Mouse (Mus musculus) c-Kit-positive CD71-positive TER-119-positive erythroid progenitor cells, embryonic 14.5 days (primary cell): ENCODE measurements around the gene Nrxn2.
A peak's percentile ranks its signal among the peaks of the same experiment; 100 is the strongest.

ENCODE experiments used
- DNase-seq: peaks from one replicate; pipeline ENCODE4 v3.0.0-alpha.2; 2013; ENCODE audit warnings: low spot score

The Nrxn2 gene

GRCm38 (mm10) chr19:6392743-6393393 is 25.7 kb upstream of the Nrxn2 start:
- DNase-seq: no peak

GRCm38 (mm10) chr19:6393637-6394036 is 24.9 kb upstream of the Nrxn2 start:
- no peak for DNase-seq

DNA sequence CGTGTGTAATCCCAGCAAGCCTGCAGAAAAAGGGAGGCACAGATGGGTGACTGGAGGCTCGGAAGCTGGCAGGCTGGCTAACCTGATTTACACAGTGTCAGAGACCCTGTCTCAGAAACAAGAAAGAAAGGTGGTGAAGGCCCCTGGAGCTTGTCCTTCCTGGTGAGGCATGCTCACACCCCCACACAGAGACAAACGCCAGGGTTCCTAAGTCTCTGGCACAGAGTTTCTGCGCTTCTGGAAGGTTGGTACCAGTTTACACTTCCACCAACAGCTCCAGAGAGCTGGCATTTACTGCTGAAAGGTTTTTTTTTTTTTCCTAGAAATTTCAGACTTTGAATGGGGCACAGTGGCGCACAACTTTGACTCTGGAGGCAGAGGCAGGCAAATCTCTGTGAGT is 22.3 kb upstream of the Nrxn2 start:
- no peak for DNase-seq

DNA sequence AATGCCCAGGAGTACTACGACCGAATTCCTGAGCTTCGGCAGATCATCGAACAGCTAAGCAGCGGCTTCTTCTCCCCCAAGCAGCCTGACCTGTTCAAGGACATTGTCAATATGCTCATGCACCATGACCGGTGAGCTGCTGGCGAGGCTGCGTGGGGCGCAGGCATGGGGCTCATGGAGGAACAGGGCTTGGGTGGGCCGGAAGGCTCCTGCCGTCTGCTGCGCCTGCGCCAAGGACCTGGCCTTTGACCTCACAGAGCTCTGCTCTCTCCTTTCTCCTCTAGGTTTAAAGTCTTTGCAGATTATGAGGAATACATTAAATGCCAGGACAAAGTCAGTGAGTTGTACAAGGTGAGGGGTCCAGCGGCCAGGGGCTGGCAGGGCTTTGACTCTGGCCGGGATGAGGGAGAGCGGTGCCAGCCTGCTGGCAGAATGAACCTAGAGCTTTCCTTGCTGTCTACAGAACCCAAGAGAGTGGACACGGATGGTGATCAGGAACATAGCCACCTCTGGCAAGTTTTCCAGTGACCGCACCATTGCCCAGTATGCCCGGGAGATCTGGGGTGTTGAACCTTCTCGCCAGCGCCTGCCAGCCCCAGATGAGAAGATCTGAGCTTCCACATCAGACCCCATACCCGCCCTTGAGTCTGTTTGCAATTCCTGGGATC is 20.8 kb upstream of the Nrxn2 start:
- no peak for DNase-seq

DNA sequence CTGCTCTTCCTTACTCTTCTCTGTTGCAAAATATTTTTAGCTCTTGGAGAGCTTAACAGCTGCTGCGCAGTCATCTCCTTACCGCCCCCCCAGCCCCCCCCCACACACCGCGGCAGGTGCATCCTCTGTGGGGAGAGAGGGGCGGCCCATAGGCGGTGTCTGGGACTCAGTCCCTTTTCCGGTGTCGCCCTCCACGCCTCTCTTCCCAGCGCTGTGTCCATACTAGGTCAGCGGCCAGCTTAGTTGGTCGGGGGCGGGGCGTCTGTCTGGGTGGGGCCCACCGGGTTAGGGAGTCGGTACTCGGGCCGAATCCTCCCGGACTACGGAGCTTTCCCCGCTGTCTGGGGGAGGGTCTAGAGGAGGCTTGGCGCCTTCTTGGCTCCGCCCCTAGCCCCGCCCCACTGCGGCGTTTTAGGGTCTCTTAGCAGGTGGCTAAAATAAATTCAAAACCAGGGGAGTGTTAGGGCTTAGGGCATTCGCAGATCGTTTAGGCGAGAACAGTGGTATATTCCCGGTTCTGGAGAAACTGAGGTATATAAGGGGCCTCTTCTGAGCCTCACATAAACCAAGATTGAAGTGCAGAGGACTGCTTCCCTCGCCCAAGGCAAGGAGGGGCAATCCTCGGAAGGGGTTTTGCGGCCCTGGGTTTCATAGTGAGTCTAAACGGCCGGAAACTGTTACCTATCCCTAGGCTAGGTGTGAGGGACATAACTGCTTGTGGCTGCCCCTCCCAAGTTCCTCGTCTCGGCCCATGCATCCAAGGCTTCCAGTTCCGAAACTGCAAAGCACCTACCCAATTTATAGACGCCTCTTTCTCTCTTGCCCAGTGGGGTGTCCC is 19.9 kb upstream of the Nrxn2 start:
- DNase-seq: no peak

DNA sequence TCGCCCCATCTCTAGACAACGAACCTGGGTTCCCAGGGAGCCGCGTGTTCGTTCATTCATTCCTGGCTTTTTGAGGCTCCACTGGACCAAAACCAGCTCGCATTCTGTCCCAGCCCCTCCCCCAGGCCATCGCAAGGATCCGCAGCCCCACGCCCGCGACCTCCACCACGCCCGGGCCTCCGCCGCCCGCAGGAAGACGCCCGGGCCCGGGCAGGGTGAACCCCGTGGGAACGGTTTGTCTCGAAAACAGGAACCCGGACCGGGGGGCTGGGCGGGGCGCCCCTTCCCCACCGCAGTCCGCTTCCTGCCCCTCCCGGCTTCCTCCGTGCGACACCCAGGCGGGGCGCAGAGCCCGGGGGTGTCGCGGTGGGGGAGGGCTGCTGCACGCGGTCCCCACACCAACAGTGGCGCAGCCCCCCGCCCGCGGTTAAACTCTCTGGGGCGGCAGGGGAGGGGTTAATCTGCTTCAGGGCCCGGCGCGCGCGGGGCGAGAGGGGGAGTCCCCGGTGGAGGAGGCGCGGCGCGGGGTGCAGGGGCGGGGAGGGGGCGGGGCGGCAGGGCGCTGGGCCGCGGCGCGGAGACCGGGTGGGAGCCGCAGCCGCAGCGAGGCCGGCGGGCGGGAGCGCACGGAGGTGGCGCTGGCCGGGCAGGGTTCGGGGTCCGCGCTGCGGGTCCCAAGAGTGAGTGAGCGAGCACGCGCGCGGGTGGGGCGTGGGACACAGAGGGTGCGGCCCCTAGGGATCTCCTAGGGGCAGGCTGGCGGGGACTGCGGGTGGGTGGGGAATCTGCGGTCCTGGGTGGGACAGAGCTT is 19.0 kb upstream of the Nrxn2 start, which contains the start of gene Rasgrp2:
Rasgrp2 (plus strand) TSS at position 56 of the 811 bp plus-strand sequence.
- no peak for DNase-seq

- DNase-seq: no peak
These were observed 18.1 kb upstream of the Nrxn2 start for GRCm38 (mm10) chr19:6400096-6401086.

GRCm38 (mm10) chr19:6401131-6401815 is 17.3 kb upstream of the Nrxn2 start:
- peak; percentile 53 for DNase-seq

DNA sequence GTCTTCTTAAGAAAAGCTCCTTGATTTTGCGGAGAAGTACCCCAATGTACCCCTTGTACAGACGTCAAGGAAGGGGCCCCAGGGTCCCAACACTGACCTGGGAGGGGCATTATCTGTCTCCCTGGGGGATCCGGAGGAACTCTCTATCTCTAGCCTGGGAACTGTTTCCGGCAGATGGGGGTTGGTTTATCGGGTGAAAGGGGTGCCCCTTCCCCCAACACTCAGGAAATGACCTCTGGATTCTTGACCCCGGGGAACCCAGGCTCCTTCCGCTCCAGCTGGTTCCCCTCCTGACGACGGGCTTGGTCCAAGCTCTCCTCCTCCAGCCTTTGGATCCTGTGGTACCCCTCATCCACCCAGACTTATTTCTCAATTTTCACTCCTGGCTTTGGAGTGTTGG is 16.6 kb upstream of the Nrxn2 start:
- DNase-seq: no peak

DNA sequence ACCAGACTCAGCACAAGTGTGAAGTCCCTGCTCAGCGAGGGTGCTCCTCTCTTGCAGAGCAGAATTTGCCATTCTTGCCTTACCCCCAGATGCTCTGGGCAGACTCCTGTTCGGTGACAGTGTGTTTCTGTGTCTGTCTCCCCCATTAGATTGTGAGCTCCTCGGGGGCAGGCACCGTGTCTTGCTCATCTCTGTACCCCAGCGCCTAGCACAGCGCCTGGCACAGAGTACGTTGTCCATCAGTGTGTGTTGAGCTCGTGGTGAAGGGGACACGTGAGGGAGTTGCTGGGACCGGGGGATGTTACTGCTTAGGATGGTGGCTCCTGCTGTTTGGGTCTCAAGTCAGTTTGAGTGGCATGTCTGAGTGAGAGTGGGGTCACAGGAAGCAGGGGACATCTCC is 14.7 kb upstream of the Nrxn2 start:
- DNase-seq: no peak

DNA sequence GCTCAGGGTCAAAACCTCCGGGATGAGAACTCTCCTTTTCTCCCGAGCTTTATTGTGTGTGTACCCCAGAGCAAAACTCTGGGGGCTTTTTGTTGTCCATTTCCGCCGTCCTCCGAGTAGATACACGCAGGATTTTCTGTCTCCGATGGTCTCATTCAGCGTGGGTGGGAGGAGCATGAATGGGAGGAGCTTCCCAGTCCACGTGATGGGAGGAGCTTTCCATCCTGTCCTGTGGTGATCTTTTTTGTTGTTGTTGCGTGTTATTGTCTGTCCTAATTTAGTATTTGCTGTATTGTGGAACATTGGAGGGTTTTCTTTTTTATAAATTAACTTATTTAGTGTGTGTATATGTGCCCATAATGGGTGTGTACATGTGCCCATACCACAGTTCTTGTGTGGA is 13.1 kb upstream of the Nrxn2 start:
- DNase-seq: no peak

GRCm38 (mm10) chr19:6407109-6407508 is 11.4 kb upstream of the Nrxn2 start:
- DNase-seq: no peak

- no peak for DNase-seq
These were observed 10.6 kb upstream of the Nrxn2 start for GRCm38 (mm10) chr19:6407816-6408510.

GRCm38 (mm10) chr19:6408749-6409148 is 9.8 kb upstream of the Nrxn2 start:
- no peak for DNase-seq

DNA sequence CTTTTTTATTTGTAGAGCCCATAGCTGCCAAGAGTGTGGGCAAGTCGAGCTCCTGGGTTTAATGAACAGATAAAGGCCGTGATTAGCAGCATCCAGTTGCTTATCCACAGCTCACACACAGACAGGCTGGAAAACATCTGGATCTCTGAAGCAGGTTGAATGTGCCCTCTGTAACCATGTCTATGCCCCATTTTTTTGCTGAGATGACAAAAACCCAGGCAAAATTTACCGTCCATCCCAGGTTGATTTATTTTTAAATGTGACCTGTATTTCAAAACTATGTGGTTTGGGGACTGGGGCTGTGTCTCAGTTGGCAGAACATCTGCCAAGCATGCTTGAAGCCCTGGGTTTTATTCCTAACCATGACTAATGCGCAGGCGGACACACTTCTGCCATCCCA is 9.4 kb upstream of the Nrxn2 start:
- no peak for DNase-seq

- no peak for DNase-seq
These were observed 8.6 kb upstream of the Nrxn2 start for GRCm38 (mm10) chr19:6409936-6410335.

- no peak for DNase-seq
These were observed 5.7 kb upstream of the Nrxn2 start for GRCm38 (mm10) chr19:6412798-6413197.

- DNase-seq: no peak
These were observed 3.1 kb upstream of the Nrxn2 start for GRCm38 (mm10) chr19:6415454-6415853.

GRCm38 (mm10) chr19:6416124-6416770 is 2.3 kb upstream of the Nrxn2 start:
- no peak for DNase-seq
